Mouse (Mus musculus): Measurements from ENCODE around the gene Dguok.

Dguok gene

DNA sequence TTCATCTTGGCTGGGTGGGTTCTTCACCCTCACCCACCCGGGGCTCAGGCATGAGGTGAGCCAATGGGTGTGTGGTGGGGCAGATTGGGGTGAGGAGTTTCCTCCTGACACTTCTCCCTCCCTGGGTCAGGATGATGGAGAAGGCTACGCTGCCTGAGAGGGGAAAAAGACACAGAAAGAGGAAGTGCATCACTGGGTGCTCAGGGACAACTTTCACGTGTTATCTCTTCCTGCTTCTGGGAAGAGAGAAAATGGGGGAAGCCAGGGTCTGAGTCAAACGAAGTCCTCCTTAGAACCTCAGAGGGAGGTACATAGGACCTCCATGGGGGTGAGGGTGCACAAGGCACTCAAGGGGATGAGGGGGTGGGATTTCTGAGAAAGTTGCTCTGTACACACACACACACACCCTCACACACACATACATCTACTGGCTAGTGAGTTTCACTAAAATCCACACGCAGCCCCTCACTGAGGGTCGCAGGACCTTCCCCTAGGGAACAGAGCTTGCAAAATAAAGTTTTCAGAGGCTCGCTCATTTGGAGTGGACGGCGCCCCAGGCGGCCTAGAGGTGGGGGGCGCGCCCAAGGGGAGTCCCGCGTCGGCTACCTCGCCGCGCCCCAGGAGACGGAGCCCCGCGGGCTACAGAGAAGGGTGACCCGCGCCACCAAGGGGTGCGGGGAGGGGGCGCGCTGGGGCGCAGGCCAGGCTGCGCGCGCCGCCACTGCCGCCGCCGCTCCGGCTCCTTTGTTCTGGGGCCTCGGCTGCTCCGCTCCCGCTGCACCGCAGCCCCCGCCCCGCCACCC, 51.2 kb downstream of the Dguok start:
- DNase-seq (ENCODE audit: low spot score): peak; percentile 27

DNA sequence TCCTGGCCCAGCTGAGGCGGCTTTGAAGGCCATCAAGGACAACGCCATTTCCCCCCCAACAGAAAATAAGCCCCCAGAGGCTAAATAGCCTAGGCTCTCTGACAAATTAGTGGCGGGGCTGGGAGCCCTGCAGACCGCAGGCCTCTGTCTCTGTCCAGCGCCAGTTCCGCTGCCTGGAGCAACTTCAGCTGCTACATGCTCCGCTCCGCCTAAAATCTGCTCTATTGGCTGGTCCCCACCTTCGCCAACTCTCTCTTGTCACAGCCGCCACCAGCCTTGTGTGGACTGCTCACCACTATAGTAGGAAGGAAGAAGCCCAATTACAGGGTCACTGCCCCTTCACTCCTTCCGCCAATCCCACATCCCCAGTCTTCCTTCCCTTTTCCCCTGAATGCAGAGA, 53.1 kb downstream of the Dguok start:
- no peak for DNase-seq (ENCODE audit: low spot score)

DNA sequence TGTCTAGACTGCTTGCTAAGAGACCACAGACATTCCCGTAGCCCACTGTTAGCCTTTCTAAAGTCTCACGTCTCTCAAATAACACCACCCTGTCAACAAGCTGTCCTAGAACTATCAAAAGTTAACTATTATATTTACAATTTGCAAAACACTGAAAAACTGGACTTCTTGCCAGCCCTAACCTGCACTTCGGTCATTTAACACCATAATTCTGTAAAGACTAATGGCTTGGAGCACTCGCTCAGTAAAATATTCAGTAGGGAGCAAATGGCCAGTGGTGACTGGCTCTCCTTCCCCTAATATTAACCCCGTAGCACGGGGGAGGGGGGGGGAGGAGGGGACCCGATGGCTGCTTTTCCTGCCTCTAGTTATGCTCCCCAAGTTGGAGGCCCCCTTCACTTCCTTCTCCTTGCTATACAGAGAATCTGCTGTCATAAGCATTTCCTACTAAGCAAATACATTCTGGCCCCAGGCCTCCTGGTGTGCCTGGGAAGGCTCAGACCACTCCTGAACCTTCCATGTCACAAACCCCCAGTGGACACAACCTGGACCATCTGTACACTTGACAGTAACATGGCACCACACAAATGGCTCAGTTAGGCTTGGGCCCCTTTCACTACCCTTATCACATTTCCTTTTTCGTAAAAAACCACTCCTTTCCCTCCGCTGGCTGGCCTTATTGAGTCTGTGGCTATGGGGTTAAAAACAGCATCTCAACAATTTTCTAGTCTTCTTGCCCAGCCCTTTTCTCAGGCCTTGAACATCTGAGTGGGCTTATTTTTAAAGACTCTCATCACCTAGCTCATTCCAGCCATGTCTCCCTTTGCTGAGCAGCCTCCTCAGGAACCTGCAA, 56.1 kb downstream of the Dguok start:
- DNase-seq (ENCODE audit: low spot score): no peak

DNA sequence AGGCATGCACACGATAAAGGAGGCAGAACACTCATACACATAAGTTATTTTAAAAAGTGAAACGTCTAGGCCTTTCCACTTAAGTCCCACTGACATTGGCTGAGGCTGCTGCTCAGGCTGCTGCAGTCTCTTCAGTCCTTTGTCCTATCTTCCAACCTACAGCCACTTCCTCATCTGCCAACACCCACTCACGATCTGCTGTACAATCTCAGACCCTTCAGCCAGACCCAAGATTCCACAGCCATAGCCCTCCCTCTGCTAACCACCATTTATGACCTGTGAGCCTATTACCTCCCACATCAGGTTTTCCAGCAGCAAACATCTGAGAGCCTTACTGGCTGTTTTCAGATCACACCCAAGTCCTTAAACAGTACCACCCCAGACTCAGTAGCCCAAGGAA, 57.3 kb downstream of the Dguok start:
- DNase-seq (ENCODE audit: low spot score): no peak

DNA sequence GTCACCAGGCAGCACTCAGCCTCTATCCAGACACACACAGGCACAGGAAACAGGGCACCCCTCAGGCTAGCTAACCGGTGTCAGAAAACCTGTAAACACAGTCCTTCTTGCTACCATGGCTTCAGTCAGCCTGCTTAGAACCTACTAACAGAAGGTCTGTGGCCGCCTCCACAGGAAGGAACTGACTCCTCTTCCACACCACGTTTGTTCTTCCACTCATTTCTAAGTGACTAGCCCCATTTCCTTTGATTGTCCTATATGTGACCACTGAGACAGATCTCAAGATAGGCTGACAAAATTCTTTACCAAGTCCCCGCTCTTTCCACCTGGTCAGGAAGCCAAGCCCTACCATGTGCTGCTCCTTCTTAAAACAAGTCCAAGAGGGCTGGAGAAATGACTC, 57.9 kb downstream of the Dguok start:
- DNase-seq (ENCODE audit: low spot score): no peak

DNA sequence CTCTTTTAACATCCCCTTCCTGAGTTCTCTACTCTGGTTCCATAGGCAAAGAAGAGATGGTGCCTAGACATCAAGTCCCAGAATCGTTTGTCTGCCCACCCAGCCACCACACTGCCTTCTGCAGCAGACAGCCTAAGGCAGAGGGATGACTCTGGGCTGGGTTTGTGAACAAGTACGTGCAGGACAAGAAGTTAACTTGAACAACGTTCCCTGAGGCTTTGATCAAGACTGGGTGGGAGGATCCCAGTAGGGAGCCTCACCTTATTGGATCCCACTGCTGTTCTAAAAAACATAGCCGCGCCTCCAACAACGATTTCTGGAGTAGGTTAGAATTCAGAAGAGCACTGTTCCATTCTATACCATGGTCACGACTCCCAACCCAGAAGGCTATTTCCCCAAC, 59.7 kb downstream of the Dguok start:
- no peak for DNase-seq (ENCODE audit: low spot score)

DNA sequence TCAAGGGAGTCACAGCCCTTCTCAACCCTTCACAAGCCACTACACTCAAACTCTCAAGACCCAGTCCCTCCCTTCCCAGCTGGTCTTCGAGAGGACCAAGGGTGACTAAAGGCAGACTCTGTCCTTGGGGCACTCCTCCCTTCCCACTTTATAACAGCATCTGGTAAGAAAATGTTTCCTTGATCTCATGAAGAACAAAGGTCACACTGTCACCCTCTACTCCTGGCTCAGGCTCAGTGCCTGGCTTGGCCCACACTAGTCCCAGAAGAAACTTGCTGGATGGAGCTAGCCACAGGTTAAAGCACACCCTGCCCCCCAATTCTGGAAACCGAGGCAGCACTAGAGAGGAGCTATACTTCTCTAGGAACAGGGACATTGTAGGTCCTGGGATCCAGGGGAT, 61.0 kb downstream of the Dguok start:
- no peak for DNase-seq (ENCODE audit: low spot score)

DNA sequence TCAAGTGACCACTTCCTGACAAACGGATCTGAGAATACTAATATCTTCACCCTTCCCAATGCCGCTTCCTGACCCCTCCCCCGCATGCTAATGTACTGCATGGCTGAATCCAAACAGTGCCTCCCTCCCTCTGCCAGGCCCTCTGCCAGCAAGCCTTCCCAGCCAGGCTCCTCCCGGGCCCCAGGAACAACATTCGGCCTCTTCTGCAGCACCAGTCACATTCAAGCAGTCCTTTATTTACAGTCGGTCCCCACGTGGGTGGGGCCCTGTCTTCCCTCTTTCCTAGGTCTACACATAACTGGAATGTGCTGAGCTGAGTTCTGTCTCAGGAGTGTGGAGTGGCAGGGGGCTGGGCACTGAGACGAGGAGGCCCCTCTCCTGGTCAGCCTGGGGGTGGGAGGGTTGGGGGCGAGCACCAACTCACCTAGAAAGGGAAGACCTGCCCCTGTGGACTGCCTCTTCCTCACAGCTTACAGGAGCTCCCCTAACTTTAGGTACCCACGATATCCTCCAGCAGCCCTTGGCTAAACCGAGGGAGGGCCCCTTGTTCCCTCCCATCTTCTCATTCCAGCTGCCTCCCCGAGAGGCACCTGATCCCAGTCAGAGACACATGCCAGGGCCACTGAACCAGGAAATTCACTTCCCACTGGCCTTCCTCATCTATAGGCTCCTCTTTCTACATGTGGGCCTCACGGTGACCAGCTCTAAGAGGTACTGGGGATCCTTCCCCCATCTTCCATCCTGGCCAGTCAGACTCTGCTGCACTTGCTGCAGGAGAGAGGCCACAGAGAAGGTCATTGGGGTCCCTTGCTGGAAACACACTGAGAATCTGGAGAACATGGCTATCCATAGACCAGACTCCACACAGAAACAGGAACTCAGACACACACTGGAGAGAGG, 63.1 kb downstream of the Dguok start:
- DNase-seq (ENCODE audit: low spot score): peak; percentile 83

DNA sequence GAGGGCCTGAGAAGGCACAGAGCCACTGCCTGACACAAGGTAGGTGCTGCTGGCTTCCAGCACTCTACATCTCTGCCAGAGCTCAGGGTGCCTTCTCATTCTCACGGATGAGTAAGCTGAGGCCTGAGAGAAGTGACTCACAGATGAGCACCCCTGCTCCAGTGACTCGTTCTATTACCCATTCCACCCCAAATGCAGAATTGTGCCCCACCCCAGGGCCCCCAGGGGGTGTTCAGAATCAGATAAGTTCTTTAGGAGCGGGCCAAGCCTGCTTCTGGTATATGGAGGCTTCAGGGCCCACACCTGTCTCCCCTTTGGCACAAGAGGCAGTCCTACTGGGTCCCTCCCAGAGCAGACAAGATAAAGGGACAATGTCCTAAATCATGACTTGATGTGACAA, 64.1 kb downstream of the Dguok start:
- DNase-seq (ENCODE audit: low spot score): no peak

DNA sequence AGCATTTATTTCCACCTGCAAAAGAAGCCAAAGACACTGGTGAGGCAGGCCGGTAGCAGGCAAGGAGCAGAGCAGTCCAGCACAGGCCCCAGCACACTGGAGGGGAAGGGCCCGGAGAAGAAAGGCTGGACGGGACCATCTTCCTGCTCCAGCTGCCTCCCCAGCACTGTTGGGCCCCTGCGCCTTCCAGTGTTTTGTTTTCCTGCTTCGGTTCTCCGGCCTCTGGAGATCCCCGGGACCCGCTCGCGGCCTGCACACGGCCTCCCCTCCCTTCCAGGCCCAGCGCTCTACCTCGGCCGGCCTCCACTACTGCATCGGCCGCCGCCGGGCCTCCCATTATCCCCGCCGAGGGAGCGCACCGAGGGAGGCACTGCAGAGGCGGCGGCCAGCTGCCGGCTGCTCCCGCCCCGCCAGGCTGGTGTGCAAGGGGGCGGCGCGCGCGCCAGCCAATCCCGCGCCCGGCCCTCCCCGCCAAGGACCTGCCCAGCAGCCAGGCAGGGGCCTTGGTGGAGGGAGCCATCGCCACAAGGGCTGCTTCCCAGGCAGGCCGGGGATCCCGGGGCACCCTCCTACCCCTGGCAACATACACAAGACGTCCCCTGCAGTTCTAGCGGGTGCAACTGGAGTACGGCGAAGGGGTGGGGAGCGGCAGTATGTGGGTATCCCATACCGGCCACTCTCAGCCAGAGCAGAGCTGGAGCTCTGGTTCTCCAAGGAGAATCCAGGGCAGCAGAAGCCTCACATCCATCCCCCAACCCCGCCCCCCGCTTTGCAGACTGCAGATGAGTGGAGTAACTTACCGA, 65.3 kb downstream of the Dguok start:
- DNase-seq (ENCODE audit: low spot score): peak; percentile 82

DNA sequence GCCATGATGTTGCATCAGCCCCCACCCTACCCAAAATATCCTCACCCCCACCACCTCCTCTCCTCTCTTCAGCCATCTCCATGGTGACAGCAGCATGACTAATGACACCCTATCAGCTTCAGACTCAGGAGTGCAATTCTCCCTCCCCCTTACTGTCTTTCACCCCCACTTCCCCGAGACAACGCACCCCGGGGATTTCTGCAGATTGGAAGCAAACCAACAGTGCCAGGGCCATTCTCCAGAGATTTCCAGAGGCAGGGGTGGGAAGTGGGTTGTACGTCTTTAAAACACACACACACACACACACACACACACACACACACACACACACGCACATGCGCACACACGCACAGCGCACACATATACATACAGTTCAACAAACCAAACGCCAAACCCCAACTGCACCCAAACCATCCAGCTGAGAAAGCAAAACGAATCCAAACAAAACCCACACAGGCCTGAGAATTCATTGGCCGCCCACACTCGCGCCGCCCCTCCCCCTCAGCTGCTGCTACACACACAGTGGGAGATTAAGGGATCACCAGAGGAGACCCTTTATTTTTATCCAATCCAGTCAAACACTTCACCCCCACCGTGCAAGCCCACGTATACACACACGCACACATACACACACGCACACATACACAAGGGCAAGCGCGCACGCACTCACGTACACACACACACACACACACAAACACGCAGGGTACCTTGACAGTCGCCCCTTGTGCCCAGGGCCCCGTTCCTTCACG, 66.1 kb downstream of the Dguok start:
- DNase-seq (ENCODE audit: low spot score): peak; percentile 50

DNA sequence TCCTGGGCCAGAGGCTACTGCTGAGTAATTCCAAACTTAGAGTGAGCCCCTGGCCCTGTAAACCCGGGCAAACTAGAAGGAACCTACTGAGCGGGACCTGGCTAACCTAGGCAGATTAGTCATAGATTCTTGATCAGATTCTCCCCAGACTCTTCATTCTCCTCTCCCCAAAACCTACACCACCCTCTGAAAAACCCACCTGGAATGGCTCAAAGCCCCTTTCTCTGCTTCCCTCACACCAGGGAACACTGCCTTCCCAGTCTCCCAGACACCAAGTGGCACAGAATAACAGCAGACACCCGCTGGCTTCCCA, 66.6 kb downstream of the Dguok start:
- no peak for DNase-seq (ENCODE audit: low spot score)

DNA sequence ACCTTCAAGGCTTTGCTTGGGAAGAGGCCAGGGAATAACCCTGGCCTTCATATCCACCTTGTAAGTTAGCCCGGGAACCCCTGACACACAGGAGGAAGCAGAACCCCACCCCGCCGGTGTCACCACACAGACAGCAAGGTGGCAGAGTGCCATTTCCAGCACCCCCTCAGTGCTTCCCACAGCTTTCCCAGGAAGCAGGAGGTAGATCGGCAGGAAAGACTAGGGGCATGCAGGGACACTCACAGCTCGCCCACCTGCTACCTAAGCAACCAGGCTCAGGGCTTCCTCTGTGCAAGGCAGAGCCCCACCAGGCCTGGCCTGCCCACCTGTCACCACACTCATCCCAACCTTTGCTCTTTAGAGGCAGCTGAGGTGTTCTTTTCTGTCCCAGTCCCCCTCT, 67.0 kb downstream of the Dguok start:
- DNase-seq (ENCODE audit: low spot score): no peak

DNA sequence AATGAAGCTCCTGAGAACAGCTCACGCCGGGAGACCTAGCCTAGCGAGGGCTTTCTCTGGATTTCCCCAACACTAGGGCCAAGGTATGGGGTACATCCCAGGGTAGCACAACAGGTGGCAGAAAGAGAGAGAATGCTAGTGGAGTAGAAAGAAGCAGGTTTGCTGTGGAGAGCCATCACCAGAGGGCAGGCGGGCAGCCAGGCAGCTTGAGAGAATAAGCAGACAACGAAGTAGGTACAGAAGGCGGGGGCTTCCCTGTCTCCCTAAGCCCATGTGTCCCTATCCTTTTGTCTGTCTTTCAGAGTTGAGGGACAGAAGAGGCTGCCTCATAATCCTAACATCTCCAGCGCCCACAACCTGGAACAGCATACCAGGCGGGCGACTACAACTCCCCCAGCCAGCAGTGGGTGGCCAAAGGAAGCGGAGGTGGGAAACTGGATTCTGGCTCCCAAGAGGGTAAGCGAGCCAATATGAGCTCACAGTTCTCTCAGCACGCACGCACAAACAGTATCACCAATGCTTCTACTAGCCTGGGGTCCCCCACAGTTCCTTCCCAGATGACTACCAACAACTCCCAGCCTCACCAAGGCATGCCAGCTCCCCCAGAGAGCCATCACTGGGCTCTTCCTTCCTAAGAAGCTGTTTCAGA, 67.5 kb downstream of the Dguok start:
- DNase-seq (ENCODE audit: low spot score): no peak

DNA sequence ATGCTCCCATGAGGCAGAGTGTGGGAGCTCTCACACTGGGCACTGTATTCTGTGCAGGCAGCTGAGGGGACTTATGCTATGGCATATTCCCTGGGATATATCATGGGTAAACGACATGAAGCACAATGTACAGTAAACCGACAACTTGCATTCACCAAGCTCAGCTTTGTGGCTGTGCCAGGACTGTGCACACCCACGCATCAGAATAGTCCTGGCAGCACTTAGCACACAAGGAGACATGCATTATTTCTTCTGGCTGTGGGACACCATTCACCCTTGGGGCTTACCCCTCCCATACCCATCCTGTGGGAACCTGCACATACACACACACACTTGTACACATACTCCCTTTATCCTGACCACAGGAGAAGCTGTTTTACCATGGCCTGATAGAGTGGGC, 68.2 kb downstream of the Dguok start:
- DNase-seq (ENCODE audit: low spot score): no peak

DNA sequence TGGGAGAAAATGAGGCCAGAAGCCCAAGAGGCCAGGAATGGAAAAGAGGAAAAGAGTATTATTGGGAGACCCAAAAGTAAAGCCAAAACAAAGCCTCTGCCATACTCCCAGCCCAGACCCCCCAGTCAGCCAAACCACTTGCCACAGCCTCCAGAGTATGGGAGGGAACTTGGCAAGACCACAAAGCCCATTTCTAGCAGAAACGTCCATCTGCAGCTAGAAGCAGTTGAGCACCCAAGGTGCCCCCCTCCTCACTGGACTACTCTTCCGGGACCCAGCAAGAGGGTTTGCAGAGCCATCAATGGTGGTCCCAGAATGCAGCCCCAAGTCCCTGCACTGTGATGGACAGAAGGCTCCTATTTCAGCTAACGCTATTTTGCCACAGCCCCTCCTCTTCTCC, 69.0 kb downstream of the Dguok start:
- DNase-seq (ENCODE audit: low spot score): no peak

DNA sequence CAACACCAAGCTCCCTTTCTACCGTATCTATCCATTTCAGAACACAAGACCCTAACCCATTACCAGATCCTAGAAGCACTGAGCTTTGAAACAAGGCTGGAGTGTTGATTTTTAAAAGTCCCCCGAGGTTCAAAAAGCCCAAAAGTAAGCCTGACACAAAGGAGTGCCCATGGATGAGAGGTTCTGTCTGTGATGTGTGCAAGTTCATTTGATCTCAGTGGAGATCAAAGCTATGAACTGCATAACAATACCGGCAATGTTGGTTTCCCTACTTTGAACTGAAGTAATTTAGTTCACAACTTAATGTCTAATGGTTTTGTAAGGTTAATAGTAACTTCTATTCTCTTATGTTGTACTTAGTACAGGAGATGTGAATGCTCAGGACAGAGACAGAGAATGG, 69.5 kb downstream of the Dguok start:
- DNase-seq (ENCODE audit: low spot score): no peak

DNA sequence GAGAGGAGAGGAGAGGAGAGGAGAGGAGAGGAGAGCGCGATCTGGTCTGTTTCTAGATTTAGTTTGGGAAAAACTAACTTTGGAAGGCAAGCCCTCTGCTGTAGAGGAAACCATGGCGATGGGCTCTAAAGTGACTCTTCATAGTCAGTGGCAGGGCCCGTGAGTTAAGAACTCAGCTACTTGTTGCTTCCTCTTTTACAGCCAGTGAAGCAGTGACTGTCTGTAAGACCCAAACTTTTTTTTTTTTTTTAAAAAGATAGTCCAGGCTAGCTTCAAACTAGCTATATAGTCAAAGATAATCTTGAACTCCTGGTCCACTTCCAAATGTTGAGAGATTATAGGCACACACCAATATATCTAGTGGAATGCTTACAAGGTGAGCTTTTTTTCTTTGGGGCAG, 70.2 kb downstream of the Dguok start:
- DNase-seq (ENCODE audit: low spot score): no peak

DNA sequence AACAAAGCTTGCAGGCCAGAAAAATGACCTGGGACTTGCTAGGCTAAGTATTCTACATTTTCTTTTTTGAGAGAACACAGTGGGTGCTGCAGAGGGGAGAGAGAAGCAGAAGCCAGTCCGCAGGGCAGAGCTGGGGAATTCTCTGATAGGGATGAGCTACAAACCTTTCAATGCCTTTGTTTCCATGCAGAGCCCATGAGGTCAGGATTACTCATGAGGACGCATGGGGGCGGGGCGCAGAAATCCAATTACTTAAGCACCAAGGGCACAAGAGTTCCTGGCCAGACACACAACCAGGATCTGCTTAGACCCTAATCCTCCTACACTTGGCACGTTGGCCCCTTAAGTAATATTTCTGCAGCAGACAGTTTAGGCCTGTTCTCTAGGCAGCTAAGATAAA, 71.6 kb downstream of the Dguok start:
- DNase-seq (ENCODE audit: low spot score): no peak

DNA sequence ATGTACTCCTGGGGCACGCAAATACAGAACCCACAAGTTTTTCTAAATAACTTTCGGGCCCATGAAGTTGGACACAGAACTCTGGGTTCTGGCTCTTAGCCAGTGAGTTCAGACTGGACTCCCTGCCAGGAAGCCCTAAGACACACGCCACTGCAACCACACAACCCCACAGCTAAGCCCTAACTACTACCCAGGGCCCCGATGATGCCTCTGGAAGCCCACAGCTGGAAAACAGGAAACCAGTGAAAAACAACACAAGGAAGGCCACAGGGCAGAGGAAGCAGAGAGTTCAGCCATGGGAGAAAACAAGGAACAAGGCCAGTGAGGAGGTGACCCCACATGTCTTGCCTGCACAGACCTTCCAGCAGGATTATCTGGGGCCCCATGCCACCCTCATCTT, 73.2 kb downstream of the Dguok start:
- no peak for DNase-seq (ENCODE audit: low spot score)

DNA sequence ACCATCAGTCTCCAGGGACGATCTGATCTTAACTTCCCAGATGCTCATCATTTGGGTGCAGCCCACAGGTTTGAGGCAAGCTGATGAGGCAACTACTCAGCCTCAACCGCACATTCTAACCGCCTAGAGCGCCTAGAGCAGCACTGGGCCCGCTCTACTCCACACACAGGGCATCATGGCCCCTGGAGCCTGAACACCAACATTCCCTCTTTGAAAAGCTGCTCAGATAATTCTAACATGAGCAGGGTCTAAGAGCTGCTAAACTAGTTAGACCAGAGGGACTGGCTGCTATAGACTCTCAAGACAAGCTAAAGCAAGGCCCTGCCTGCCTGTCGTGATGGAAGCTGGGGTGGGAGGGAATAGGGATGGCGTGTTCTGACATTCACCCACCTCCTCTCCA, 73.8 kb downstream of the Dguok start:
- no peak for DNase-seq (ENCODE audit: low spot score)
